Mouse (Mus musculus): ENCODE data around the gene Fam53a.
A peak's percentile ranks its signal among the peaks of the same experiment; 100 is the strongest.

Fam53a gene

DNA sequence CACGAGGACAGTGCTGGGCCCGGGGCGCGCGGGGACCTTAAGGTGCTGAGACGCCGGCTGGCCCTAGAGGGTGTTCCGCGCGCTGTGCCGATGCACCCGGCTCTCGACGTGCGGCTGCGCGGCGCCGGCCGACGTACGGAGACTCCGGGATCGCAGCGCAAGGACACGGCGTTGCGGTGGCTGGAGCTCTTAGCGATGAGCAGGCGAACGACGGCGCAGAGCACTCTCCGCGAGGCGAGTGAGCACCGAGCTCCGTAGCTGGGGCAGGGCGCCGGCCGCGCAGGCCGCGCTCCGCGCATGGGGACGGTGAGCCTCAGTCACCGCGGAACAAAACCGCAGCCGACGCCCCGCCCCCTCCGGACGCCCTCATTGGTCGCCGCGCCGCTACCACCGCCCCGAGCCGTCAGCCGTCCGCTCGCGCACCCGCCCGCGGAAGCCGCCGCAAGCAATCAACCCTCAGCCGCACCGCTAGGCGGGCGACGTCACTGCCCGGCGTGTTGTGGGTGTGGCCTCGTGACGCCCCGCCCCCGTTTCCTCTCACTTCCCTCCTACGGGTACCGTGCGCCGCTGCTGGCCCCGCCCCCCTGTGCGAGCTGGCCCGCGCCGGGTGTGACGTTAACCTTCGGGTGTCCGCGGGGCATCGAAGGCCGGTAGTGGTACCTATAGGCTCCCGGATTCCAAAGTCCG, at the start of gene Fam53a, which contains the start of gene Gm9903:
Gene Fam53a, minus strand, starts transcription at position 335 of the 687 bp plus-strand sequence.
Gene Gm9903, plus strand, starts transcription at position 625 of the 687 bp plus-strand sequence.
- DNase-seq (ENCODE audit: low read depth), result peak; percentile 99

DNA sequence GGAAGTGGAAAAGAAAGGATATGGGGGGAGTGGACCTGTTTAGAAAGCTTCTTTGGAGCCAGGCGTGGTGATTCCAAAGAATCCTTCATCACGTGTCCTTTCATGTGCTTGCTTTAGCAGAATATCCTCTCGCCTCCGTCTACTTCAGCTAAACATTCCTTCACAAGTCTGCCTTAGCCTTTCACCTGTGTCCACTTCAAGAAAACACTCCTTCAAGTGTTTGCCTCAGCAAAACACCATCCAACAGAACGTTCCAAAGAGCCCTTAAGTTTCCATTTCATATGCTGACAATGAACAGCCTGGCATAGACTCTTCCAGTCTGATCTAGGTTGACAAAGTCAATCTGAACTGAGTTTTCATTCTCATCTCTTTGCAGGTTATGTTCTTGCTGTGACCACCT, 48.8 kb upstream of the Fam53a start:
- DNase-seq (ENCODE audit: low read depth), result no peak

DNA sequence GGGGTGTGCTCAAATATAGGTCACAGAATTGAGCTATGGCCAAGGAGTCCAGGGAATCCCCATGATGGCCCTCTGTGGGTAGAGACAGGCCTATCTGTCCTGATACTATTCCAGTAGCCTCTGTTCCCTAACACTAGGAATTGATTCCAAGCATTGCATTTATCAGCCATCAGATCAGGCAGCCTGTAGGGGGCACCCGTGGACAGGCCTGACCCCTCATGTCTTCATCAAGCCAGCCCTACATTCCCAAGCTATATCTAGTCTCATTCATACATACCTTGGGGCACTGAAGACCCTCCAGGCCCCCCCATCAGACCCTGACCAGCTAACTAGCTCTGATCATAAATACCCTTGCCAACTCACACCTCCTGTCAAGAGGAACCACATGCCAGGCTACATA, 46.5 kb upstream of the Fam53a start:
- DNase-seq (ENCODE audit: low read depth), result no peak

DNA sequence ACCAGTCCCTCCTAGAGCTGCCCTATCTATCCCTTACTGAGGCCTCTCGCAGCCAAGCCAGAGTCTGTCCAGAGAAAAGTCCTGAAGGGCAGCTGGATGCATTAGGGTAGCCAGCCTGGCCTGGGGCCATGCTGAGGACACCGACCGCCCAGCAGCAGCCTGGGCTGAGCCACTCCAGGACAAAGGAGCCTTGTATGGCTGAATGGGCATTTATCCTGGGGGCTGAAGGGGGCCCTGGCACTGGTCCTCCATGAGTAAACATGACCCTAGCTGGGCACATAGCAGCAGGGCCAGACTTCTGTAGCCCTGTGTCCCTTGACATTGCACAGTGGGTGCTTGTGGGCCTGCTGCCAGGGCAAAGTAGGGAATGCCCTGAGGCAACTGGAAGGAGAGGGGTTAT, 45.0 kb upstream of the Fam53a start:
- no peak for DNase-seq (ENCODE audit: low read depth)

DNA sequence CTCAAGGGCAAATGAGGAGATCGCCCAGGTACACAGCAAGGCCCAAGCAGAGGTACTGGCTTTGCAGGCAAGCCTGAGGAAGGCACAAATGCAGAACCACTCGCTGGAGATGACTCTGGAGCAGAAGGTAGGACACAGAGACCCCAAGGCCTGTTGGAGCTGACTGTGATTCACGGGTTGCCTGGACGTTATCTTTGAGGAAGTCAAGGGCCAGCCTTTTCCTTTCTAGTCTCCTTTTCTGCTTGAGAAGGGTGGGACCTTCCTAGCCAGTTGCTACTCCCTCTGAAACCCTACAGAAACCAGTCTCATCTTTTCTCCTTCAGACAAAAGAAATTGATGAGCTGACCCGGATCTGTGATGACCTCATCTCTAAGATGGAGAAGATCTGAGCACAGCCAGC, 42.2 kb upstream of the Fam53a start:
- no peak for DNase-seq (ENCODE audit: low read depth)

DNA sequence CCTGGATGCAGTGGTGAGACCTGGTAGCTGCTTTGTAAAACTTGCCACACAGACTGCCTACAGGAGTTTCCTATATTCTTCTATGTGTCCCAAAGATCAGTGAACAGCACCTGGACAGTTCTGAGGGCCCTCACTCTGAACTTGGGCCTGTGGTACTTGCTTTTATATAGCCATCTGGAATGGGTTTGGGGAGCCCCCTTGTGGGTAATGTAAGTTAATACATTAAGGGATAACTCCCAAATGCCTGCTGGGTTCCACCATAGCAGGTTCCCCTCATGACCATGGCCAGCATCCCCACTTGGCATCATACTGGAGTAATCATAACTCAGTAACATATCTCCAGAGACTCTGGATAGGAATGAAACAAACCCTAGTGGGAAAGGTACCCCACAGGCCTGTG, 38.8 kb upstream of the Fam53a start:
- DNase-seq (ENCODE audit: low read depth), result peak; percentile 71

DNA sequence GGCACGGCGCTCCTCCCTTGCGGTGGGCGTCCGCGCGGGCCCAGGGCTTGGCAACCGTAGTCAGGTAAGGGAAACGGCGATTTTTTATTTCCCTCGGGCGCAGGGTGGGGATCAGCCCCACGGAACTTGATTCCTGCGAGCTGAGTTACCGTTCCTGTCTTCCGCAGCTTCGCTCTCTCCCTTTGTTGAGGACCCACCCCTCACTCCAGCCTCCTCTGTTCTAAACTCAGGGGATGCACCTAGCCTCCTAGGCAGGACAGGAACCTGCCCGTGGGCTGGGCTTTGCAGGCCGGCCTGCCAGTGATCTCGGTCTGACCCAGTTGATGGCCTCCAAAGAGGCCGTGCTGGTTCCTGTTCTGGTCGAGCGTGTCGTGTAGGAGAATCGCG, 29.2 kb upstream of the Fam53a start:
- no peak for DNase-seq (ENCODE audit: low read depth)

DNA sequence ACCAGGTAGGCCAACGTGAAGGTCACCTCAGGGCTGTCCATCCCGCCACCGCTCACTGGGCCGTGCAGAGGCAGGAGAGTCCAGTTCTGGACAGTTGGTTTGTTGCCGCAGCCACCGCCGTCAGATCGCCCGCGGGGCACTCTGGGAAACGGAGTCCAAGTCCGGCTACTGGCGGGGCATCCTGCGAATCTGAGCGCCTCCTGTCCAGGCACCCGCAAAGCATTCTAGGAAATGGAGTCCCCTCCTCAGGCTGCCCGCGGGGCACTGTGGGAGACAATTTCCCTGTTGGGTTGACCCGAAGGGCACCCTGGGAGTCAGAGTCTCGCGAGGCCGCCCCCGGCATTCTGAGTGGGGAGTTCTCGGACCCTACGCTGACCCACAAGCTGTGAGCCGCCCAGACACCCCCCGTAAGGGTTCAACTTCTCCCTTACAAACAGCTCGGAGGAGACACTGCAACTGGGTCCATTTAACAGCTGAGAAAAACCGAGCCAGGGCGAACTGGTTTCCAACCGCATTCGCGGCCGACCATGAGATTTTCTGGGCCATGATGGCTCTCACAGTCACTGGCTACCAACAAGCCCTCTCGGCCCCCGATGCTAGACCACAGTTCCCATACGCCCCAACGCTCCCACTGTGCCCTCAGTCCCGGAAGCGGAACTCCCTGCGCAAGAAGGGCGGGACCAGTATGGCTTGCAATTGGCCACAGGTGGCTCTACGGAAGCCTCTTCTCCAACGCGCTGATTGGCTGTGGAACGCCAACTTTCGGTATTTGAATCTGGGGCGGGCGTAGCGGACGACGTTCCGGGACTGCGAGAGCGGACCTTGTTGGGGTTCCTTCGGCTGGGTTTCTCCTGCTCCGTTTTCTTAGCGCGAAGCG, 28.6 kb upstream of the Fam53a start, which contains the start of the genes Tacc3 and Tmem129:
Gene Tacc3, plus strand, starts transcription at position 342 of the 877 bp plus-strand sequence.
Gene Tmem129, minus strand, starts transcription at position 630 of the 877 bp plus-strand sequence.
- DNase-seq (ENCODE audit: low read depth), result peak; percentile 97

DNA sequence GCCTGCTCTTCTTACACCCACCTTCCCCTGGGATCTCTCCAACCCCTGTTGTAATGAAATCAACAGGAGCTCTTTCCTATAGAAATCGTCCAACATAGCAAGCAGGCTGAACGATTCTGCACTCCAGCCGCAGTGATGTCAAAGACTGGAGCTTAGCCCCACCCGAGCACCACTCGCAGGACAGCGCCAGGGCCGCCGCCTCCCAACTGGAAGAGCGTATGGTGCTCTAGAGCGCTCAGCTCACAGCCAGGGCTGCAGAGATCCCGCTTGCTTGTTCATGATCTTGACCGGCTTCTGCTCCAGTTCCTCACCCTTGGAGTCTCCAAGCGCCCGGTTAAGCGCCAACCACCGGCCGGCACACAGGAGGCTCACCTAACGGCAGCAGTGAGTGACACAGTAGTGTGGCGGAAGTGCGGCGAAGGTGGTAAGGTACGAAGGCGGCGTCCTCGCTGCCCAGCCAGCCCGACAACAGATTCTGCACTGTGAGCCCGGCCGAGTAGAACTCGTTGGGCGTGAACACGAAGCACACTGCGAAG, 27.9 kb upstream of the Fam53a start:
- DNase-seq (ENCODE audit: low read depth), result no peak

DNA sequence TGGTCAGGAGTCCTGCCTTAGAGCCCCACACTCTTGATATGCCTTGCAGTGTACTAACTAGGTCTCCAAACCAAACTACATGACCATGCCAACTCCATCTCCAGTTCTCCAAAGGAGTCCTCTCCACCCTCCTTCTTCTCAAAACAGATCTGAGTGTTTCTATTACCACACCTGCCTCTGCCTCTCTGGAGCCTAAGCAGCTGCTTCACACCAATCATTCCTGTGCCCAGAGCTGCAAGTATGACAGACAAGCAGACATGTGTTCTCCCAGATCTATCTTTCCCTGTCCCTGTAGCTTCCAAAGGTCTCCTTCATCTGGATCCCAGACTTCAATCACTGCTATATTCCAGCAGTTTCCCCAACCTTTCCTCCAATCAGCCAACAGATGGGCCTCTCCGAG, 27.3 kb upstream of the Fam53a start:
- DNase-seq (ENCODE audit: low read depth), result no peak

DNA sequence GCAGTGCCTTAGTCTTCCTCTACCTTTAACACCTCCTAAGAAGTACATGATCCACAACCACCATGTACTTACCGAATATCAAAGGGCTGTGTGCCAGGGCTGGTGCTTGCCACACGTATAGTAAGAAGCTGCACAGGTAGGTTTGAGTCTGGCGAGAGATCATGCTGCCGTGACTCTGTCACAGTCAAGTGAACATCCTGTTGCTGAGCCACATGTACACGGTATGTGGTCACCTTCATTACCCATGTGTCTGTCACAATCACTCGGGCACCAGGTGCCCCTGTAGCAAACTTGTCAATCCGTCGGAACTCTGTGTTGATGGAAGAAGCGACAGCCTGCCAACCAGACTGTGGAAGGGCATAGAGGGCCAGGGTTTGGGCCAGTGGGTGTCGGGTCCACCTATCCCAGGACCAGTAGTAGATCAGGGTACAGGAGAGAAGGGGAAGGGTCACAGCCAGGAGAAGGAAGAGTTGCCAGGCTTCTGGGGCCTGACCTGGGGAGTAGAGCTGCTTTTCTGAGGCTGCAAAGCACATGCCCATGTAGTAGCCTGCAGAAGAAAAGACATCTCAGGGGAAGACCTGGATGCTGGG, 25.9 kb upstream of the Fam53a start:
- no peak for DNase-seq (ENCODE audit: low read depth)

DNA sequence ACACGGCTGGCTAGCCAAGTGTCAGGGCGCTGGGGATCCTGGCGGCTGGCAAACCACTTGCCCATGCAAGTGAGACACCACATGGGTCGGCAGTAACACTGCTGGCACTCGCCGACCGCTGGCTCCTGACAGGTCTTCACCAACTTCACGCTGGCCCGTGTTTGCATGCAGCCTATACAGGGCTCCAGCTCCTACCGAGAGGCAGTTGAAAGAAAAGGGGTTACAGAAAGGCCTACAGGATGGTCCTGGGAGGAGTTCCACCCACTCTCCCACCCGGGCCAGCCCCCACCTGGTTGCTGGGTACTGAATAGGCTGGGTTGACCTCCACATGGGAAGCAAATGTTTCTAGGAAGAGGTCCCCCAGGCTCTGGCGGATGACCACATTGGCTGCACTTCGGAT, 25.0 kb upstream of the Fam53a start:
- no peak for DNase-seq (ENCODE audit: low read depth)

DNA sequence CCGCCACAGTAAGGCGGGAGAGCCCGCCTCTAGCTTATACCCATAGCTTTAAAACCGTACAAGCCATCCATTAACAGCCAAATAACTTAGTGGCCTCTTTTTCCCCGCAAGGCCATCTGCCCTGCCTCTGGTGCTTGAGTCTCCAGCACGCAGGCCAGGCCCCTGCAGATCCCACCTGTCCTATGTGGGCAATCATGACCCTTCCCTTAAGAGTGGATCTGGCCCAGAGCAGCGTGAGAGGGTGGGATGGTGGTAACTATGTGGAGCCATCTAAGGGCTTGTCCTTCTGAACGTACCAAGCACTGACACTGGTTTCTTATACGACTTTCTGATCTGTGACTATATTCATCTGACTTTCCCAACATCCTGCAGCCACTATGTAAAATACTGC, 23.3 kb upstream of the Fam53a start:
- DNase-seq (ENCODE audit: low read depth), result no peak

DNA sequence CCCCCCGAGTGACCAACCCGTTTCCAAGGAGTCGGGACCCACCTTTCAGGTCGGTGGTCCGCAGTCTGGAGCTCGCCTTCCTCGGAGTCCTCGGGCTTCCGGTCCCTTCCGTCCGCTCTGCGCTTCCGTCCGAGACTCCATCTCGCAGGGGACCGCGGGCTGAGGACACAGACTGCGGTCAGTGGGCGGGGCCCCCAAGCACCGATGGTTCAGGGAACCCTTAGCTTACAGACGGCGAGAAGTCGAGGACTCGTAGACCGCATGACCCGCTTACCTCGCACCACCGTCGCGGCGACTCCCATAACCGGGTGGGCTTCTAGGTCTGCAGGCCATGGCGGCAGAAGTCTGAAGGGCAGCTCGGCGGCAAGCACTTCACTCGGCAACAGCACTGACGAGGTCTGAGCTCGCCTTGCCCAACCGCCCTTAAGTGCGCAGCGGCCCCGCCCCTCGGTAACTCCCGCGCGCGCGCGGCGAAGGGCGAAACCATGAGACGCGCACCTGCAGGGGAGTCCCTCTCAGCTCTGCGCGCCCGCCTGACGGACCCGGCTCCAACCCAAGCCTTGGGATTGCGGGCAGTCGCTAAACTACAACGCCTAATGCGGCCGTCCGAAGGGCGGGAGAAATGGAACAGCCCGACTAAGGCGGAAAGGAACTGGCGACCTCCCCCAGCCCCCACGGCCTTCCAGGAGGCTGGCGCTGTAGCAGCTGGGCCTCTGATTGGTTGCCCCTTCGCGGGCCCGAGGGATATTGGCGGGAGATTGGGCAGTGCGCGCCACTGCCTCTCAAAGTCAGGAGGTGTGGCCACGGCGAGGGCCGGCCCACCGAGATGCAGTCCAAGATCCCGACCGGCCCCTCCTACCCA, 22.7 kb upstream of the Fam53a start, which contains the start of gene Slbp:
Gene Slbp, minus strand, starts transcription at position 654 of the 862 bp plus-strand sequence.
- peak; percentile 95 for DNase-seq (ENCODE audit: low read depth)

DNA sequence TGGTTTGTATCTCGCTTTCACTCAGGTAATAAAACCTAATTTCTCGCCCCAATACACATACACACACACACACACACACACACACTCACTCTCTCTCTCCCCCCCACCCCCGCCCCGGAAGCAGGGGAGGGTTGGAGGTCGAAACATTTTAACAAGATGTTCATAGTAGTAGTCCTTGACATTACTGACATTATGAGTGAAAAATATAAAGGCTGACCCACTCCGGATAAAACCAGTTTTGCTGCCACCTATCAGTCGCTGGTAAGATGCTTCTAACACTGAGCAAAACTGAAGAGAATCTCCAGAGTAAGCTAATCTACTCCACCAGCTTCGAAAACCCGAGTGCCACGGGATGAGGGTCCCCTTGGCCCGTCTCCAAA, 22.1 kb upstream of the Fam53a start:
- DNase-seq (ENCODE audit: low read depth), result peak; percentile 69

DNA sequence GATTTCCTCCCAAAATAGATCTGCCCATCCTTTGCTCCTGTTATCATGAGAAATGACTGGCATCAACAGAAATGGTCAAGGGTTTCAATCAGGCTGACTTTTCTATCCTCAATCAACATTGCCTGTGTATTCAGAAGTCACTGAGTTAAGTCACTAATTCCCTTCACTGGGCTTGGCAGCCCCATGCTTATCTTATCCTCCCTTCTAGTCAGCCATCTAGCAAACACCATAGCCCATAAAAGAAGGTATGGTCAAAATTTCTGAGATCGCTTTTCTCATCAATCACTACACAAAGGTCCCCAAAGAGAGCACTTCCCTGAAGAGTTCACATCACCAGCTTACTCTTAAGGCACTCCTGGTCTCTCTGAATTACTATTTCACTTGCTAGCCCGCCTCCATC, 21.6 kb upstream of the Fam53a start:
- no peak for DNase-seq (ENCODE audit: low read depth)

DNA sequence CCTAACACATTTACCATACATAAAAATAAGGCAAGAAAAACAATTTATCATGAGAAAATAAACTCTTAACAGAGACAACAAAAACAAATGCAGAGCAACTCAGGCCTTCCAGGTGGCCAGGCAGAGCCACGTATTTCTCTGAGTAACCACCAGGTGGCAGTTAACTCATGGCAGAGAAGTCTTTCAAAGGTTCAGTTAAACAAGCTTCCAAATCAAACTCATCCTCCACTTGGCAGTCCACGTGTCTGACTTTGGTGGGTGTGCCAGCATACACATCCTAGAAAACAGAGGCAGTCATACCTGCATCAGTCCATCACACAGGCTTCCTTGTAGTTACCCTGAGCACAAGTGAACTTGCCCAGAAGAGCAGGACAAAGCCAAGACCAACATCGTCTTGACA, 11.2 kb upstream of the Fam53a start:
- DNase-seq (ENCODE audit: low read depth), result peak; percentile 72

DNA sequence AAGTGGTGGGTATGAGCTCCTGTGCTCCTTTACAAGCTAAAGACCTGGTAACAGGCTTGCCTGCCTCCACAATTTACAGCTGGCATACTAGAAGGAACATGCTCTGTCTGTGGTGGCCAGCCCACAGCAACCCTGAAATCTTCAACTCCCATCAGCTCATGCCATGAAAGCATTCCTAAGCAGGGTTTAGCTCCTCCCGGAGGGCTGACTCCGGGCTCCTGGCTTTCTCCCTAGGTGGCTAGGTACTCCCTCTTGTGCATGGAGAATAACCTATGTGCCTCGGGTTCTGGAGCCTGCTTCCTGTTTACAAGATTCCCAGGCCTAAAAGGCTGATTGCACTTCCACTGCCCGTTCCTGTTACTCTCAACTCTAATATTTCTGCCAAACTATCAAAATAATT, 9.4 kb upstream of the Fam53a start:
- DNase-seq (ENCODE audit: low read depth), result no peak

DNA sequence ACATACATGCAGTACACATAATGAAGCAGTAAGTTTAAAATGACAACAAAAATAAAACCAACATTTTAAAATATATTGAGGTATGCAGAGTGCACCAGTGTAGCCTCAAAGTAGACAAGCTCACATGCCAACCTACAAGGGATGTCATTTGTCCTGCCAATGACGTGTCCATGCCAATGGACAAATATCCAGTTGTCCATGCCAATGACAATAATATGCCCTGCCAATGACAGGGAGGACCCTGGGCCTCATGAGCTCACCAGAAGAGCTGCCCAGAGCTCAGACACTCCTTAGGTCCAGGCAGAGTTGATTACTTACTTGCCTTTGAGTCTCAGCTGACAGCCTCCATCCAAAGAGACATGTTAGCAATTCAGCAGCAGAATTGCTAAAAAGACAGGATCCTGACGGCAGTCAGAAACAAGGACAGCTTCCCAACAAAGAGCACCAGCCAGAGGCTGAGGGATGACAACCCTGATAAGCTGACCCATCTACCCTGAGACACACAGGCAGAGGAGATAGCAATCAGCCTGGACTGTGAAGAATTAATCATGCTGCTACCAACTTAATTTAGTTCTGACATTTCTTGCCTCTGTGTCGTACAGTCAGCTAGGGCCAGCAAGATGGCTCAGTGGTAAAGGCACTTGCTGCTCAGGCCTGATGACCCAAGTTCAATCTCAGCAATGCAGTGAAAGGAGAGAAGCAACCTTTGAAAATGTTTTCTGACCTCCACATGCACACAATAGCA, 8.3 kb upstream of the Fam53a start:
- DNase-seq (ENCODE audit: low read depth), result no peak

DNA sequence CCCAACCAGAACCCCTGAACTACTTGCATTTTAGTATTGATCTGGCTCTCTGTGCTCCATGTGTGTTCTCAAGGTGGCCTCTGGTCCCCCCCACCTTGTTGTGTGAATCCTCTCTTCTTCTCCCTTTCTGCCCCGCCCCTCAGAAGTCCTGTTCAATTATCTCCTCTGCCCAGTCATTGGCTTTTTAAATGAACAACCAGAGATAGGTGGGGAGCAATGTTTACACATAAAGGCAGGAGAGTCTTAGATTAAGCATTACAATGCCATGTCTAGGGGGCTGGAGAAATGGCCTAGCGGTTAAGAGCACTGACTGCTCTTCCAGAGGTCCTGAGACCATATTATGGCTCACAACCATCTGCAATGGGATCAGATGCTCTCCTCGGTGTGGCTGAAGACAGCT, 5.9 kb upstream of the Fam53a start:
- no peak for DNase-seq (ENCODE audit: low read depth)

DNA sequence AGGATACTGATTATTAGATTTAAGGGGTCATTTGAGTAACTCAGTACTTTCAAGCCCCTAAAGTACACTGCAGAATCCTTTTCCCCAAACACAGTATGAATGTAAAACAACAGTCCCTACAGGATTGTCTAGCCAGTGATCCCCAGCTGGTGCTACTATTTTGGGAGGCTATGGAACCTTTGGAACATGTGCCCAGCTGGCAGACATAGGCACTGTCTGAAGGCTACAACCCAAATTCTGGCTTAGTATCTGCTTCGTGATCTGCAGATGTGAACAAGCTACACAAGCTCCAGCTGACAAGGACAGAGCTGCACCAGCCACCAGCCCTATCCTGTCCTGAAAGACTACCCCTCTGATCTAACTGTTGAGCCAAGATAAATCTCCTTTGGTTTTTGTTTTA, 3.1 kb upstream of the Fam53a start:
- no peak for DNase-seq (ENCODE audit: low read depth)
